Mouse (Mus musculus) kidney, adult 18-20 months (tissue): ENCODE results near the gene Ddx3x.
"Not testable (repeated sequence)": the region's sequence is repeated elsewhere in the genome, so short reads cannot be mapped to it uniquely, and the experiment has no call there.

Experiments
- DNase-seq: peaks from one replicate; pipeline ENCODE4 v3.0.0; 2021

Ddx3x gene

GRCm38 (mm10) chrX:13280409-13281328, at the start of gene Ddx3x:
Ddx3x (plus strand) TSS chrX:13280970.
- DNase-seq, result peak; percentile 97

- DNase-seq, result no peak
These were observed 49.5 kb upstream of the Ddx3x start for GRCm38 (mm10) chrX:13231243-13231642.

- not testable (repeated sequence) for DNase-seq
These were observed 47.9 kb upstream of the Ddx3x start for GRCm38 (mm10) chrX:13232834-13233233.

GRCm38 (mm10) chrX:13233631-13234030, 47.1 kb upstream of the Ddx3x start:
- DNase-seq, result no peak

- no peak for DNase-seq
These were observed 46.1 kb upstream of the Ddx3x start for GRCm38 (mm10) chrX:13234709-13235108.

- peak; percentile 49 for DNase-seq
These were observed 44.6 kb upstream of the Ddx3x start for GRCm38 (mm10) chrX:13236100-13236568.

GRCm38 (mm10) chrX:13239455-13239854, 41.3 kb upstream of the Ddx3x start:
- DNase-seq, result no peak

- no peak for DNase-seq
These were observed 39.9 kb upstream of the Ddx3x start for GRCm38 (mm10) chrX:13240646-13241425.

- peak; percentile 54 for DNase-seq
These were observed 39.1 kb upstream of the Ddx3x start for GRCm38 (mm10) chrX:13241426-13242319.

- peak; percentile 87 for DNase-seq
These were observed 38.3 kb upstream of the Ddx3x start for GRCm38 (mm10) chrX:13242320-13243096.

GRCm38 (mm10) chrX:13243133-13244123, 37.3 kb upstream of the Ddx3x start:
- DNase-seq, result peak; percentile 61

GRCm38 (mm10) chrX:13244588-13244987, 36.2 kb upstream of the Ddx3x start:
- peak; percentile 30 for DNase-seq

- DNase-seq, result peak; percentile 39
These were observed 35.7 kb upstream of the Ddx3x start for GRCm38 (mm10) chrX:13245027-13245426.

- no peak for DNase-seq
These were observed 29.1 kb upstream of the Ddx3x start for GRCm38 (mm10) chrX:13251683-13252082.

GRCm38 (mm10) chrX:13254273-13254672, 26.5 kb upstream of the Ddx3x start:
- DNase-seq, result no peak

- no peak for DNase-seq
These were observed 17.4 kb upstream of the Ddx3x start for GRCm38 (mm10) chrX:13263356-13263755.

GRCm38 (mm10) chrX:13275519-13276137, 5.1 kb upstream of the Ddx3x start:
- DNase-seq, result peak; percentile 44

GRCm38 (mm10) chrX:13278996-13279395, 1.8 kb upstream of the Ddx3x start:
- no peak for DNase-seq

- DNase-seq, result no peak
These were observed 747 bp upstream of the Ddx3x start for GRCm38 (mm10) chrX:13280037-13280408.
